Mouse (Mus musculus) forebrain, embryonic 14.5 days (tissue): ENCODE data around the gene Zc3h4. TPM values are rescaled to one million over a fixed set of nuclear protein-coding genes. Genes with fewer than 3 reads are reported as not detected.

Experiments
- ATAC-seq: fragments of 200-750 bp; cut with Nextera tagmentation; 2 replicates; pipeline ENCODE4 v1.8.0; 2017; ENCODE audit warnings: mild to moderate bottlenecking, moderate library complexity
- DNase-seq: peaks from one replicate; pipeline ENCODE4 v3.0.0-alpha.2; 2015; ENCODE audit warnings: low spot score
- H3K27ac ChIP-seq: fragments of 300-500 bp; sonication (generic); 2 replicates; pipeline ENCODE4 v1.5.1; 2014; ENCODE audit warnings: low read depth, mild to moderate bottlenecking, control low read depth, low read length, moderate library complexity
- H3K27me3 ChIP-seq: fragments of 300-500 bp; sonication (generic); replicated peaks from 2 replicates; pipeline ENCODE4 v1.6.1; 2014; ENCODE audit warnings: low read length, control low read depth, mixed read lengths; ENCODE audit not compliant: control insufficient read depth, insufficient read depth
- H3K36me3 ChIP-seq: fragments of 300-500 bp; sonication (generic); 2 replicates; pipeline ENCODE4 v1.6.1; 2014; ENCODE audit warnings: low read length, control low read depth; ENCODE audit not compliant: control insufficient read depth, insufficient read depth
- H3K4me1 ChIP-seq: fragments of 300-500 bp; sonication (generic); 2 replicates; pipeline ENCODE4 v1.6.1; 2014; ENCODE audit warnings: antibody characterized with exemption, low read length, control low read depth; ENCODE audit not compliant: control insufficient read depth, insufficient read depth
- H3K4me2 ChIP-seq: fragments of 300-500 bp; sonication (generic); 2 replicates; pipeline ENCODE4 v1.6.1; 2014; ENCODE audit warnings: mild to moderate bottlenecking, control low read depth, low read length
- H3K4me3 ChIP-seq: fragments of 300-500 bp; sonication (generic); 2 replicates; pipeline ENCODE4 v1.5.1; 2014; ENCODE audit warnings: low read depth, low read length, control low read depth
- H3K9ac ChIP-seq: fragments of 300-500 bp; sonication (generic); 2 replicates; pipeline ENCODE4 v1.6.1; 2014; ENCODE audit warnings: mild to moderate bottlenecking, low read length, control low read depth, moderate library complexity
- H3K9me3 ChIP-seq: fragments of 300-500 bp; sonication (generic); replicated peaks from 2 replicates; pipeline ENCODE4 v1.6.1; 2016; ENCODE audit warnings: low read length, control low read depth, mixed read lengths; ENCODE audit not compliant: control insufficient read depth
- WGBS: fragments of 180-500 bp; shearing (Covaris S2); extraction: QIAGEN DNeasy Blood & Tissue Kit; methylation state at CpG from one replicate; pipeline ENCODE4 v1.1.7; 2014; 5-methylcytosine and 5-hydroxymethylcytosine counted together
- polyA plus RNA-seq: library from polyadenylated mRNA; unstranded; fragments of >200 nt; fragmentation: Nextera tagmentation; extraction: Ambion mirVana; gene quantifications from 2 replicates; pipeline ENCODE4 v1.2.1, GENCODE M21; 2014

The Zc3h4 gene
- polyA plus RNA-seq, 1 experiment from 2014 or later: 14.3 TPM

GRCm38 (mm10) chr7:16398387-16399050, 2.2 kb upstream of the Zc3h4 start:
- peak overlapping the region; percentile 94 for H3K4me2 ChIP-seq
- no peaks in the 10 kb centered on the region for H3K27me3 ChIP-seq
- peak overlapping the region; percentile 54; the same call in 1 of the 2 replicates for H3K9ac ChIP-seq
- no peaks in the 10 kb centered on the region for H3K36me3 ChIP-seq
- H3K4me1 ChIP-seq: peaks cover 3% of the 10 kb centered on the region; the same call in 1 of the 2 replicates
- ATAC-seq: no peak
- WGBS: 50% methylated on average over 3 of the region's 3 CpGs
- H3K9me3 ChIP-seq: no peaks in the 10 kb centered on the region
- peak overlapping the region; percentile 100 for H3K27ac ChIP-seq
- no peak for DNase-seq
- peak overlapping the region; percentile 80; the same call in 1 of the 2 replicates for H3K4me3 ChIP-seq

GRCm38 (mm10) chr7:16399098-16399819, 1.5 kb upstream of the Zc3h4 start:
- peak overlapping the region; percentile 80 for H3K4me3 ChIP-seq
- under 1% methylated on average over 31 of the region's 31 CpGs for WGBS
- peak overlapping the region; percentile 54 for H3K9ac ChIP-seq
- DNase-seq (peak; percentile 95), ATAC-seq (peak; percentile 75)
- no peaks in the 10 kb centered on the region for H3K36me3 ChIP-seq
- H3K27me3 ChIP-seq: no peaks in the 10 kb centered on the region
- H3K4me1 ChIP-seq: peaks cover 6% of the 10 kb centered on the region; the same call in 1 of the 2 replicates
- peak overlapping the region; percentile 94 for H3K4me2 ChIP-seq
- peak overlapping the region; percentile 100 for H3K27ac ChIP-seq
- H3K9me3 ChIP-seq: no peaks in the 10 kb centered on the region

GRCm38 (mm10) chr7:16399820-16400688, 656 bp upstream of the Zc3h4 start:
- Histone ChIP-seq H3K4me3 (peak overlapping the region; percentile 80), H3K36me3 (no peaks in the 10 kb centered on the region), H3K4me2 (peak overlapping the region; percentile 94), H3K27ac (peak overlapping the region; percentile 100), H3K9me3 (no peaks in the 10 kb centered on the region), H3K4me1 (peaks cover 8% of the 10 kb centered on the region), H3K27me3 (no peaks in the 10 kb centered on the region), H3K9ac (peak overlapping the region; percentile 100)
- ATAC-seq (peak; percentile 92), DNase-seq (peak; percentile 100)
- WGBS: under 1% methylated on average over 77 of the region's 77 CpGs

DNA sequence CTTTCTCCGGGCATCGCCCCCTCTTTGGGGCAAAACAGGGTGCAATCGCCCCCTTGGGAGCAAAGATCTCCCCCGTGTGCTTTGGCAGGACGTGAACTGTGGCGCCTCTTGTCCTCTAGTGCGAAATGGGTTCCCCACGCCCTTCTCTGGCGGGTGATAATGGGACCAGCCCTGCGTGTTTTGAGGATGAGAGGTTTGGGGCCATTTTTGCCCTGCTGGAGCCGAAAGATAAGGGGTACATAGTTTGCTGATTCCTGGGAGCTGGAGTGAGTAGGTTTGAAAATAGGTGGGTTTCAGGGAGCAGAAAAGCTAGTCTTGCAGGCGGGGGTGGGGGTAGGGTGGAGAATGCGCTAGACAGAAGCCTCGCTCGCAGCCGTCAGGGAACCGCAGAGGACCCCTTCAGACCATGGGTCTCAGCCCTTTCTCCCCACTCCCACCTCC, 1.3 kb downstream of the Zc3h4 start:
- Histone ChIP-seq H3K4me3 (peak overlapping the region; percentile 80), H3K4me1 (peaks cover 19% of the 10 kb centered on the region), H3K27ac (peak overlapping the region; percentile 100), H3K9me3 (no peaks in the 10 kb centered on the region), H3K4me2 (peak overlapping the region; percentile 94), H3K27me3 (no peaks in the 10 kb centered on the region), H3K9ac (peak overlapping the region; percentile 100), H3K36me3 (no peaks in the 10 kb centered on the region)
- DNase-seq (peak; percentile 66), ATAC-seq (no peak)
- WGBS: under 1% methylated on average over 17 of the region's 17 CpGs

DNA sequence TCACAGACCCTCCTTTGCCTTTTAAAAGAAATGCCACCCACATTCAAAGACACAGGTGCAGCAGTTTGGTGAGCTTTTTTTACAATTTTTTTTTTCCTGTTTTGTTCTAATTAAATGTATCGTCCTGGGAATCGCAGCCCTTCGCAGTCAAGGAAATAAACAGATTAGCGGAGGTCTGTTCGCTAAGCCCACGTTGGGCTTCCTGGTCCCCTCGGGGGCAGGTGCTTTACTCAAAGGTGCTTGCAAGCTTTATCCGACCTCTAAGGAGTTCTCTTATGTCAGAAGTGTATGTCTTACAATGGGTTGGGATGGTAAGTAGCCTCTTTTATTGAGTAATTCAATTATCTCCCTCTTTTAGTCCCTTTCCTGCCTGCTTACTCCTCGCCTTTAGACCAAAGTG, 1.7 kb downstream of the Zc3h4 start:
- DNase-seq (peak; percentile 25), ATAC-seq (no peak)
- WGBS: under 1% methylated on average over 9 of the region's 9 CpGs
- Histone ChIP-seq H3K36me3 (no peaks in the 10 kb centered on the region), H3K27me3 (no peaks in the 10 kb centered on the region), H3K9ac (peak overlapping the region; percentile 100), H3K4me2 (peak overlapping the region; percentile 94), H3K27ac (peak overlapping the region; percentile 100), H3K9me3 (no peaks in the 10 kb centered on the region), H3K4me3 (peak overlapping the region; percentile 80), H3K4me1 (peaks cover 19% of the 10 kb centered on the region)

- Histone ChIP-seq H3K4me3 (peak overlapping the region; percentile 80), H3K27me3 (no peaks in the 10 kb centered on the region), H3K9ac (peak overlapping the region; percentile 100), H3K4me2 (peak overlapping the region; percentile 94), H3K27ac (peak overlapping the region; percentile 100), H3K4me1 (peaks cover 19% of the 10 kb centered on the region), H3K9me3 (no peaks in the 10 kb centered on the region), H3K36me3 (no peaks in the 10 kb centered on the region)
- peak; percentile 49 for DNase-seq
- ATAC-seq: no peak
- 29% methylated on average over 21 of the region's 21 CpGs for WGBS
These were observed 2.5 kb downstream of the Zc3h4 start for GRCm38 (mm10) chr7:16402968-16403948.

- whole genome bisulfite sequencing: 88% methylated on average over 3 of the region's 3 CpGs
- Histone ChIP-seq H3K27ac (no peak overlapping the region), H3K4me2 (peak overlapping the region; percentile 94)
These were observed 3.8 kb downstream of the Zc3h4 start for GRCm38 (mm10) chr7:16404315-16405072.

More at GRCm38 (mm10) chr7:16404315-16405072, 3.8 kb downstream of the Zc3h4 start:
- no peaks in the 10 kb centered on the region for H3K9me3 ChIP-seq
- ATAC-seq (no peak), DNase-seq (no peak)
- H3K4me3 ChIP-seq: no peak overlapping the region
- H3K27me3 ChIP-seq: no peaks in the 10 kb centered on the region
- H3K4me1 ChIP-seq: peaks cover 19% of the 10 kb centered on the region
- peak overlapping the region; percentile 36; the same call in 1 of the 2 replicates for H3K9ac ChIP-seq
- H3K36me3 ChIP-seq: no peaks in the 10 kb centered on the region
